Mouse (Mus musculus) regulatory T cell (primary cell): Measurements from ENCODE around the gene Uevld.

ENCODE experiments used
- in situ Hi-C: fragments of 300-600 bp; cut with MboI, MseI; formaldehyde crosslinking; loops from one replicate; pipeline ENCODE4 v1.15.1; 2025; ENCODE audit warnings: high pct_unique_total_duplicates

The Uevld gene

DNA sequence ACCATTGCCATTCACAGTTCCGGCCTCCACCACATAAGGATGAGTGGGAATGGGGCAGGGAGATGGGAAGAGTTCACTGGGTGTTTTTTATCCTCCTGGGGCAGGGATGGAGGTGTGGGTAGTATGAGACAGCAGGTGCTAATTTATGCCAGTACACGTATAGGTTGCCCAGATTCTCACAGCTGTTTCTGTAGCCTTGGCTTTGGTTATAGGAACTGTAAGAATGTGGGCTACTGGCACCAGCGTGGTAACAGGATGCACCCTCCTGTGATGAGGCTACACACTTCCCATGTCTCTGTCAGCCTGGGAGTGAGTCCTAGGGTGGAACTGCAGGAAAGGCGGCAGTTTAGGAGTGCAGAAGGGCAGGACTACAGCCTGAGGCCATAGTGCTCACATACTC is 81.5 kb downstream of the Uevld start:
- in situ Hi-C loops, result no loop called here
